Mouse (Mus musculus) heart, embryonic 13.5 days (tissue): ENCODE measurements around the gene Dnm2. TPM values are rescaled to one million over a fixed set of nuclear protein-coding genes. Genes with fewer than 3 reads are reported as not detected.

Experiments
- ATAC-seq: fragments of 200-750 bp; cut with Nextera tagmentation; 2 replicates; pipeline ENCODE4 v1.8.0; 2017; ENCODE audit warnings: moderate TSS enrichment; ENCODE audit not compliant: insufficient number of reproducible peaks, low FRiP score, low TSS enrichment; ENCODE audit errors: extremely low read depth
- H3K27ac ChIP-seq: fragments of 300-500 bp; sonication (generic); replicated peaks from 2 replicates; pipeline ENCODE4 v1.5.1; 2015; ENCODE audit warnings: moderate library complexity, mild to moderate bottlenecking, inconsistent platforms
- H3K27me3 ChIP-seq: fragments of 300-500 bp; sonication (generic); replicated peaks from 2 replicates; pipeline ENCODE4 v1.6.1; 2015; ENCODE audit warnings: mild to moderate bottlenecking, inconsistent platforms
- H3K36me3 ChIP-seq: fragments of 300-500 bp; sonication (generic); 2 replicates; pipeline ENCODE4 v1.6.1; 2015; ENCODE audit warnings: mild to moderate bottlenecking, inconsistent platforms
- H3K4me1 ChIP-seq: fragments of 300-500 bp; sonication (generic); 2 replicates; pipeline ENCODE4 v1.6.1; 2015; ENCODE audit warnings: inconsistent platforms
- H3K4me2 ChIP-seq: fragments of 300-500 bp; sonication (generic); 2 replicates; pipeline ENCODE4 v1.6.1; 2015; ENCODE audit warnings: inconsistent platforms, mild to moderate bottlenecking, moderate library complexity
- H3K4me3 ChIP-seq: fragments of 300-500 bp; sonication (generic); 2 replicates; pipeline ENCODE4 v1.5.1; 2015; ENCODE audit warnings: moderate library complexity, mild to moderate bottlenecking, inconsistent platforms
- H3K9ac ChIP-seq: fragments of 300-500 bp; sonication (generic); 2 replicates; pipeline ENCODE4 v1.6.1; 2015; ENCODE audit warnings: inconsistent platforms, mild to moderate bottlenecking, moderate library complexity
- H3K9me3 ChIP-seq: fragments of 300-500 bp; sonication (generic); 2 replicates; pipeline ENCODE4 v1.6.1; 2016; ENCODE audit warnings: inconsistent platforms
- WGBS: fragments of 180-500 bp; shearing (Covaris S2); methylation state at CpG from one replicate; pipeline ENCODE4 v1.1.7; 2015; ENCODE audit warnings: mixed read lengths; 5-methylcytosine and 5-hydroxymethylcytosine counted together
- microRNA-seq: library from miRNA; unstranded; fragments of <30 nt; microRNA quantifications from one replicate; pipeline ENCODE4, GENCODE M21; 2016
- polyA plus RNA-seq: library from polyadenylated mRNA; unstranded; fragments of >200 nt; fragmentation: Nextera tagmentation; extraction: Ambion mirVana; gene quantifications from 2 replicates; pipeline ENCODE4 v1.2.1, GENCODE M21; 2015

The Dnm2 gene
- polyA plus RNA-seq, 1 experiment from 2014 or later: 67.6 TPM

- no peaks in the 10 kb centered on the region for H3K27me3 ChIP-seq
- no peak overlapping the region for H3K4me3 ChIP-seq
- whole genome bisulfite sequencing: 82% methylated on average over 2 of the region's 2 CpGs
- no peak for ATAC-seq
- H3K36me3 ChIP-seq: peaks cover 49% of the 10 kb centered on the region
- H3K9me3 ChIP-seq: no peaks in the 10 kb centered on the region
- peaks cover 37% of the 10 kb centered on the region for H3K4me1 ChIP-seq
- no peak overlapping the region for H3K27ac ChIP-seq
- no peak overlapping the region for H3K9ac ChIP-seq
- H3K4me2 ChIP-seq: no peak overlapping the region
Measured at GRCm38 (mm10) chr9:21551049-21551448, 126.3 kb downstream of the Dnm2 start.

- Histone ChIP-seq H3K4me1 (peaks cover 47% of the 10 kb centered on the region), H3K27ac (no peak overlapping the region), H3K4me3 (no peak overlapping the region), H3K36me3 (peaks cover 49% of the 10 kb centered on the region), H3K9me3 (no peaks in the 10 kb centered on the region), H3K9ac (peak overlapping the region; percentile 37; the same call in 1 of the 2 replicates), H3K4me2 (no peak overlapping the region), H3K27me3 (no peaks in the 10 kb centered on the region)
- 82% methylated on average over 6 of the region's 6 CpGs for WGBS
- ATAC-seq: no peak
Measured at GRCm38 (mm10) chr9:21553607-21554273, 129.0 kb downstream of the Dnm2 start.

- WGBS: 80% methylated on average over 6 of the region's 6 CpGs
- no peak overlapping the region for H3K4me2 ChIP-seq
- no peak overlapping the region for H3K9ac ChIP-seq
- no peaks in the 10 kb centered on the region for H3K9me3 ChIP-seq
- H3K36me3 ChIP-seq: peaks cover 41% of the 10 kb centered on the region
- no peak for ATAC-seq
- no peak overlapping the region for H3K27ac ChIP-seq
- H3K4me1 ChIP-seq: peaks cover 48% of the 10 kb centered on the region
- H3K4me3 ChIP-seq: no peak overlapping the region
- no peaks in the 10 kb centered on the region for H3K27me3 ChIP-seq
Measured at GRCm38 (mm10) chr9:21555198-21555742, 130.6 kb downstream of the Dnm2 start.

GRCm38 (mm10) chr9:21556996-21557395 lies 132.3 kb downstream of the Dnm2 start:
- H3K27ac ChIP-seq: 0 out of 2 replicates have a peak overlapping the region, but pooled peaks have one; percentile 42
- no peaks in the 10 kb centered on the region for H3K27me3 ChIP-seq
- H3K9me3 ChIP-seq: no peaks in the 10 kb centered on the region
- no peak overlapping the region for H3K4me2 ChIP-seq
- no peak overlapping the region for H3K9ac ChIP-seq
- 83% methylated on average over 2 of the region's 2 CpGs for WGBS
- H3K4me3 ChIP-seq: no peak overlapping the region
- ATAC-seq: no peak
- peaks cover 37% of the 10 kb centered on the region for H3K36me3 ChIP-seq
- peaks cover 48% of the 10 kb centered on the region for H3K4me1 ChIP-seq

Small RNAs within 50 kb of the gene (microRNA-seq; reads per million reads assigned to microRNA genes)
- 2.2 reads per million, percentile 5 among the genes with 10 or more reads in this experiment for gene Mir199a-1

Other genes starting within 250 kb of the Dnm2 start
- 51.1 and 52.7 TPM in 2 replicates for gene Keap1, start 185.5 kb upstream of the Dnm2 start, polyA plus RNA-seq
- 0.07 and 0.11 TPM in 2 replicates for gene S1pr5, start 176.5 kb upstream of the Dnm2 start, polyA plus RNA-seq
- 41.6 and 51.4 TPM in 2 replicates for gene Atg4d, start 159.6 kb upstream of the Dnm2 start, polyA plus RNA-seq
- 12.7 and 13.2 TPM in 2 replicates for gene Kri1, start 136.9 kb upstream of the Dnm2 start, polyA plus RNA-seq
- gene Cdkn2d, start 133.5 kb upstream of the Dnm2 start, polyA plus RNA-seq: 80.4 and 101 TPM in 2 replicates
- gene Ap1m2, start 112.6 kb upstream of the Dnm2 start, polyA plus RNA-seq: 1.7 and 2.1 TPM in 2 replicates
- 56.9 and 60.3 TPM in 2 replicates for gene Slc44a2, start 104.2 kb upstream of the Dnm2 start, polyA plus RNA-seq
- 115 and 120 TPM in 2 replicates for gene Ilf3, start 57.0 kb upstream of the Dnm2 start, polyA plus RNA-seq
- gene Qtrt1, start 13.1 kb upstream of the Dnm2 start, polyA plus RNA-seq: 27.6 and 28.6 TPM in 2 replicates
- gene Tmed1, start 85.3 kb downstream of the Dnm2 start, polyA plus RNA-seq: 88.9 and 103 TPM in 2 replicates
- gene AB124611, start 101.3 kb downstream of the Dnm2 start, polyA plus RNA-seq: 2.1 and 2.6 TPM in 2 replicates
- gene Carm1, start 122.0 kb downstream of the Dnm2 start, polyA plus RNA-seq: 25.9 and 27.9 TPM in 2 replicates
- gene Timm29, start 167.8 kb downstream of the Dnm2 start, polyA plus RNA-seq: 23.1 and 25.2 TPM in 2 replicates
- 15.2 and 16.6 TPM in 2 replicates for gene Yipf2, start 167.9 kb downstream of the Dnm2 start, polyA plus RNA-seq
- gene Smarca4, start 191.3 kb downstream of the Dnm2 start, polyA plus RNA-seq: 56.1 and 57.9 TPM in 2 replicates